Mouse (Mus musculus) C2C12 (cell line): ENCODE data around the gene Tmcc2.

Source experiments
- CEBPB ChIP-seq: IDR thresholded peaks from one replicate; pipeline ENCODE4 v1.6.1; 2011; ENCODE audit warnings: low read depth, mild to moderate bottlenecking, control low read depth, moderate library complexity
- CTCF ChIP-seq: IDR thresholded peaks from one replicate; pipeline ENCODE4 v1.5.1; 2011; ENCODE audit not compliant: control insufficient read depth, insufficient read depth, insufficient read length
- FOSL1 ChIP-seq: IDR thresholded peaks from one replicate; pipeline ENCODE4 v1.8.0; 2011; ENCODE audit warnings: mild to moderate bottlenecking, low read length; ENCODE audit not compliant: poor library complexity, insufficient read depth, severe bottlenecking
- MAX ChIP-seq: IDR thresholded peaks from one replicate; pipeline ENCODE4 v1.6.1; 2011; ENCODE audit warnings: mild to moderate bottlenecking, control low read depth
- MYOD1 ChIP-seq: IDR thresholded peaks from one replicate; pipeline ENCODE4 v1.6.1; 2011; ENCODE audit warnings: low read depth; ENCODE audit not compliant: control insufficient read depth, insufficient read length
- MYOG ChIP-seq: IDR thresholded peaks from one replicate; pipeline ENCODE4 v1.6.1; 2011; ENCODE audit not compliant: control insufficient read depth, insufficient read length; ENCODE audit errors: extremely low read depth
- USF1 ChIP-seq: IDR thresholded peaks from one replicate; pipeline ENCODE4 v1.6.1; 2011; ENCODE audit warnings: low read depth, mild to moderate bottlenecking, control low read depth, moderate library complexity

- TF ChIP-seq CTCF (no peak), FOSL1 (no peak), CEBPB (no peak), MYOD1 (no peak), MAX (no peak), USF1 (no peak), MYOG (no peak)
These were observed 60.7 kb downstream of the Tmcc2 start for GRCm38 (mm10) chr1:132330397-132330796.
